Mouse (Mus musculus) c-Kit-positive CD71-positive TER-119-positive erythroid progenitor cells, embryonic 14.5 days (primary cell): ENCODE measurements at regions not wholly inside any gene's neighbourhood (a gene's known extent, or its start where the extent isn't known, plus 50 kb on each side); places are given as distances from the start of the nearest gene placed in this dataset.

Experiments used
- DNase-seq: peaks from one replicate; pipeline ENCODE4 v3.0.0-alpha.2; 2013; ENCODE audit warnings: low spot score

GRCm38 (mm10) chr16:79718230-79718629 lies 627.3 kb upstream of the Tmprss15 start:
- DNase-seq = no peak

- no peak for DNase-seq
These were observed 601.5 kb upstream of the Tmprss15 start for GRCm38 (mm10) chr16:79692444-79692843.

GRCm38 (mm10) chr16:79651162-79651741 lies 560.4 kb upstream of the Tmprss15 start:
- no peak for DNase-seq

GRCm38 (mm10) chr16:79640898-79641297 lies 550.0 kb upstream of the Tmprss15 start:
- no peak for DNase-seq

- DNase-seq = no peak
These were observed 536.2 kb upstream of the Tmprss15 start for GRCm38 (mm10) chr16:79627139-79627538.

GRCm38 (mm10) chr16:79611002-79611401 lies 520.1 kb upstream of the Tmprss15 start:
- no peak for DNase-seq

GRCm38 (mm10) chr16:79590891-79591290 lies 500.0 kb upstream of the Tmprss15 start:
- no peak for DNase-seq

GRCm38 (mm10) chr16:79585745-79586144 lies 494.8 kb upstream of the Tmprss15 start:
- no peak for DNase-seq

- no peak for DNase-seq
These were observed 480.0 kb upstream of the Tmprss15 start for GRCm38 (mm10) chr16:79570867-79571266.

GRCm38 (mm10) chr16:79534370-79534769 lies 443.5 kb upstream of the Tmprss15 start:
- no peak for DNase-seq

GRCm38 (mm10) chr16:79492493-79492892 lies 401.6 kb upstream of the Tmprss15 start:
- no peak for DNase-seq

GRCm38 (mm10) chr16:79450871-79451270 lies 360.0 kb upstream of the Tmprss15 start:
- DNase-seq = no peak

- no peak for DNase-seq
These were observed 358.8 kb upstream of the Tmprss15 start for GRCm38 (mm10) chr16:79449732-79450131.

- DNase-seq = no peak
These were observed 316.5 kb upstream of the Tmprss15 start for GRCm38 (mm10) chr16:79407385-79407784.

- no peak for DNase-seq
These were observed 315.3 kb upstream of the Tmprss15 start for GRCm38 (mm10) chr16:79406216-79406615.

GRCm38 (mm10) chr16:79404064-79404463 lies 313.2 kb upstream of the Tmprss15 start:
- no peak for DNase-seq

- no peak for DNase-seq
These were observed 309.2 kb upstream of the Tmprss15 start for GRCm38 (mm10) chr16:79400100-79400499.

GRCm38 (mm10) chr16:79398476-79398875 lies 307.6 kb upstream of the Tmprss15 start:
- DNase-seq = no peak

GRCm38 (mm10) chr16:79394425-79394824 lies 303.5 kb upstream of the Tmprss15 start:
- no peak for DNase-seq

GRCm38 (mm10) chr16:79386421-79386820 lies 295.5 kb upstream of the Tmprss15 start:
- no peak for DNase-seq

GRCm38 (mm10) chr16:79350127-79350526 lies 259.2 kb upstream of the Tmprss15 start:
- DNase-seq = no peak

GRCm38 (mm10) chr16:79342453-79342852 lies 251.6 kb upstream of the Tmprss15 start:
- DNase-seq = no peak

- DNase-seq = no peak
These were observed 245.5 kb upstream of the Tmprss15 start for GRCm38 (mm10) chr16:79336416-79336815.

GRCm38 (mm10) chr16:79336016-79336415 lies 245.1 kb upstream of the Tmprss15 start:
- no peak for DNase-seq

GRCm38 (mm10) chr16:79313301-79313700 lies 222.4 kb upstream of the Tmprss15 start:
- DNase-seq = no peak
